Mouse (Mus musculus) frontal cortex, adult (tissue): ENCODE measurements around the gene Ralgps1.
A peak's percentile ranks its signal among the peaks of the same experiment; 100 is the strongest.
"Not testable (repeated sequence)": the region's sequence is repeated elsewhere in the genome, so short reads cannot be mapped to it uniquely, and the experiment has no call there.

Experiments used
- ATAC-seq: cut with Nextera tagmentation; 2 replicates; pipeline ENCODE4 v1.9.2; 2017; ENCODE audit warnings: mild to moderate bottlenecking, moderate library complexity, mixed read lengths; ENCODE audit not compliant: low TSS enrichment

The Ralgps1 gene

GRCm38 (mm10) chr2:33323043-33323625 lies 48.2 kb downstream of the Ralgps1 start:
- not testable (repeated sequence) for ATAC-seq

- ATAC-seq: no peak
These were observed 49.6 kb downstream of the Ralgps1 start for GRCm38 (mm10) chr2:33321641-33322040.

- no peak for ATAC-seq
These were observed 50.3 kb downstream of the Ralgps1 start for GRCm38 (mm10) chr2:33321031-33321430.

GRCm38 (mm10) chr2:33320568-33320967 lies 50.7 kb downstream of the Ralgps1 start:
- no peak for ATAC-seq

DNA sequence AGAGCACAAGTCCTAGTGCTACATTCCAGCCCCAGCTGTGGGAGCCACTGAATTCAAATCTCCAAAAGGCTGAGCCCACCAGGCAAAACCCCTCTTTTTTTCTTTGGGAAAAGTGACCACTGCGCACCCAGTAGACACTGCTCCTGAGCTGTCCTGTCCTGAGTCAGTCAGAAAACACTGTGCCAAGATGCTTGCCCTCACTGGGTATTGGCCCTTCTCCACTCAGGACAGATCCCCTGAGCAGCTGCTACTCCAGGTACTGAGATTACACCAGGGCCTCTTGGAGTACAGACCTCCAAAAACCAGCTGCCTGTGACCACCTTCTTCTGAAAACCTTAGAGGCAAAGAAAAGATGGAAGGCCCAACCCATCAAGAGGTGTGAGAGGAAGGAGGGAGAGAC lies 51.4 kb downstream of the Ralgps1 start:
- ATAC-seq: no peak

GRCm38 (mm10) chr2:33319455-33319854 lies 51.8 kb downstream of the Ralgps1 start:
- ATAC-seq: no peak

GRCm38 (mm10) chr2:33318491-33318964 lies 52.8 kb downstream of the Ralgps1 start:
- ATAC-seq: peak; percentile 56

GRCm38 (mm10) chr2:33316516-33316915 lies 54.8 kb downstream of the Ralgps1 start:
- peak; percentile 64 for ATAC-seq

DNA sequence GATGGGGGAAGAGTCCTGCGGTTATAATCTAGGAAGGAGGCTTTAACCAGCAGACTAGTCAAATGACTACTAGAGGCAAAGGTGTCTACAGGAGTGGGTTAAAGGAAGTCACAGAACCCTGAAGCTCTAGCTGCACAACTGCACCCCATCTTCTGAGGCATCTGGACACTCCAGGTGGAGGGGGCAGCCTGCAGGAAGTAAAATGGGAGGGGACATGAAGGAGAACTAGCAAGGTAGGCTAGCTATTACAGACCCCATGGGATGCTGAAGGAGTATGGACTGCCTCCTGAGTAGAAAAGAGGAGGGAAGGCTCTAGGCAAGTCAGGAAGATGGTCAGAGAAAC lies 55.3 kb downstream of the Ralgps1 start:
- no peak for ATAC-seq

GRCm38 (mm10) chr2:33315233-33316062 lies 55.8 kb downstream of the Ralgps1 start:
- peak; percentile 50 for ATAC-seq

GRCm38 (mm10) chr2:33309426-33309825 lies 61.9 kb downstream of the Ralgps1 start:
- peak; percentile 16; the same call in 1 of the 2 replicates for ATAC-seq

DNA sequence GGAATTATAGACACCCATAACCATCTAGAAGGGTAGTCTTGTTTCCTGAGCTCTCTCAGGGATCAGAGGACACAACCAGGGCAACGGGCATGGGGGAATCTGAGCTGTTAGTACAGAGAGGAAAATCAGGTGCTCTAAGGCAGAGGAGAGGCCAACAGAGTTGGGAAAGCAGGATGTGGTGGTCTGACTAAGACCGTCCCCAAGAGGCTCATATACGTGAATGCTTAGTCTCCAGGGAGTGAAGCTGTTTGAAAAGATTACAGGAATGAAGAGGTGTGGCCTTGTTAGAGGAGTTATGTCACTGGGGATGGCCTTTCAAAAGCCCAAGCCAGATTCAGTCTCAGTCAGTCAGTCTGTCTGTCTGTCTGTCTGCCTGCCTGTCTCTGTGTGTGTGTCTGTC lies 64.7 kb downstream of the Ralgps1 start:
- no peak for ATAC-seq

DNA sequence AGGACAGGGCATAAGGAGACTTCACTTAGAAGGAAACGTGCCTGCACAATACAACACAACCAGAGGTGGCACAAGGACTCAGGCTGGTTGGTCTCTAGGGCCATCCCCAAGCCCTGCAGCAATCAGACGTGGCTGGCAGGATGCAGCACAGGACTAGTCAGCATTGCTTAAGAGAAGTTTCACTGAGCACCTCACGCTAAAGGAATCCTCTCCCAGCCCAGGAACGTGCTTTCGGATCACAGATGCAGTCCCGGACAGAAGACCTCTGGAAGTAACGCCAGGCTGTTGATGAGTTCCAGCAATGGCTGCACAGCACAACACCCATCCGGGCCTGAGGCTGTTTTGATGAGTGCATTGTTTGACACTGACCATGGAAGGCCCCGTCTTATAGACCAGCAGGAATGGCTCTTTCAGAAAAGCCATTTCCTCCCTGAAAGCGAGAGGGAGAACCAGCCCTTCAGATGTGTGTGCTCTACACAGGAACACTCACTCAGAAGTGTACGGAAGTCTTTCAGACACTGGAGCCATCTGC lies 67.8 kb downstream of the Ralgps1 start:
- no peak for ATAC-seq

GRCm38 (mm10) chr2:33302828-33303227 lies 68.5 kb downstream of the Ralgps1 start:
- ATAC-seq: no peak

- ATAC-seq: no peak
These were observed 68.9 kb downstream of the Ralgps1 start for GRCm38 (mm10) chr2:33302405-33302804.

- peak; percentile 76 for ATAC-seq
These were observed 70.8 kb downstream of the Ralgps1 start for GRCm38 (mm10) chr2:33300371-33301046.

DNA sequence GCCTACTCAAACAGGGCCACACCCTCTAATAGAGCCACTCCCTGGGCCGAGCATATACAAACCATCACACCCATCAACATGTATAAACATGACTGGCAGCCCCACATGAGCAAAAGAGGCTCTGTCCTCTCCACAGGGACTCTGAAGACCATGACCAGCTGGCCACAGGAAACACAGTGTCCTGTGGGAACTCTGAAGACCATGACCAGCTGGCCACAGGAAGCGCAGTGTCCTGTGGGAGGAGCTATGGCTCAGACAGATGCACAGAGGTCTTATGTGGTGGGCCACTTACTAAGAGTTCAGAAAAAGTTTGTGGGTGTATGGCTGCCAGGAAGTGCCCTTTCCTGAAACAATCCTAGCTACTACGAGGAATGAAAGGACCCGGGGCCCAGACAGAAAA lies 72.4 kb downstream of the Ralgps1 start:
- no peak for ATAC-seq

DNA sequence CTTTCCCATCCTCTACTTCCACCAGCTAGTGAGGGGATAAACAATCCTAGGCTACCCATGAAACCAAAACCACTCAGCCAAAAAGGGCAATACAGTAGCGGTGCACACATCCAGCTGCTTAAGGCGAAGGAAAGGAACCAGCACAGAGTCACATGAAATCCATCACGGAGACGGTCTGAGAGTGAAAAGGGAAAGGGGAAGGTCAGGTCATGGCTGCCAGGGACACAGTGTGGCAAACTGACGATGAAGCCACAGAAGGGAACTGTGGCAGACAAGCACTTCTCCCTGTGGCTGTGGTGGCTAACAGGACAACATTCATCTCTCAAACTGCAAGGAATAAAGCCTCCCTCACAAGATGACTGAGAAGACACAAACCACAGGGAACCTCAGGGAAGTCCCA lies 76.2 kb downstream of the Ralgps1 start:
- ATAC-seq: no peak

GRCm38 (mm10) chr2:33292057-33292456 lies 79.2 kb downstream of the Ralgps1 start:
- no peak for ATAC-seq

DNA sequence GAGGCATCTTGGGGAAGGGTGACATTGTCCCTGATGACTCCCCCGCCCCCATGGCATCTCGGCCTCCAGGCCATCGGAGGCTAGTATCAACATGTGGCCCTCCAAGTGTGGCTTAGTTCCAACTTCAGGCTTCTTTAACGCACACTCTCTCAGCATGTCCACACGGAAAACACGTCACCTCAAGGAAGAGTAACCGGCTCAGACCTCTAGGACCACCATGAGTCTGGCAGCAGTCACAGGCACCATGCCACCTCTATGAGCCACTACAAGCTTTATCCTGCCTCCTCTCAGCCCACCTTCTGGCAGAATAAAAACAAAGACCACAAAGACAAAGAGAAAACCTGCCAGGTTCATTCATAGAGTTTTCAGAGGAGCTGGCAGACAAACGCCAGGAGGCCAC lies 80.8 kb downstream of the Ralgps1 start:
- ATAC-seq: no peak

DNA sequence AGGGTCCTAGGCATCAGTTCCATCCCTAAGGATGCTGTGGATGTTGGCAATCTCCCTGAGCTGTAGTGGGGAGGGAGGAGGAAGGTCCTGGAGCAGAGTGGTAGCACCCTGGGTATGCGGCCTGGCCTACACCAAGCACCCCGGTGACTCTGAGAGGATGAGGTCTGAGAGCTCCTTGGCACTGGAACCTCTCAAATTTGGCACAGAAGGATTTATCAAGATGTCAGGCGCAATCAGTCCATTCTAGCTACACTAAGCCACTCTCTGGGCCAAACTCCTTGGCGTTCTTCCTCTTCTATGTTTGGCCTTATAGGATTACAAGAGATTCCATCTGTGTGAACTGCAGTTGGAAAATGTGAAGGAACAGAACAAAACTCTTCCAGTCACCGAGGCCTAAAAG lies 82.4 kb downstream of the Ralgps1 start:
- ATAC-seq: no peak

DNA sequence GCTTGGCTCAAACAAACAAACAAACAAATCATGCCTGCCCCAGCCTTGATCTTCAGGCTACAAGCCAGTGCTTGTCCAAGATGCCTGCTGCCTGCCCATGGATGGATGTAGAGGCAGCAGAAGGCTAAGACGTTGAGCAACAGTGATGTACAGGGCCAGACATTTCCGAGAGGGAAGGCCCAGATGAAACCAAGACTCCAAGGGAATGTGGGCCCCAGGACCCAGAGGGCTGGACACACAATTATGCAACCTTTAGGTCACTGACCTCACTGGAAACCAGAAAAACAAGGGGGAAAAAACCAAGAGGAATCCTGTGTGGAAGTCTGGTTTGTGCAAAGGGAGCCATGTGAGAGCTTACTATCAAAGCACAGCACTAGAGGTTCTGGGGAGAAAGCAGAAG lies 87.6 kb downstream of the Ralgps1 start:
- ATAC-seq: no peak
